23 mouse cellular contexts compared by ENCODE assay signal in genomic region chr5:124253555-124253954, GRCm38 (mm10).
"Had no signal": no experiment of that assay in that cellular context is flagged by ENCODE, and none has a peak within 500 bp of the region (broad histone marks: within the 10 kb centered on the region; RNA-seq: fewer than 3 reads in every experiment).

No protein-coding gene starts in this region.

- ATAC-seq: forebrain, postnatal 0 days; hindbrain, postnatal 0 days; intestine, embryonic 16.5 days had no signal

- H3K27me3 ChIP-seq: heart, embryonic 12.5 days; hindbrain, embryonic 13.5 days; hindbrain, embryonic 15.5 days; kidney, embryonic 15.5 days; limb, embryonic 12.5 days; liver, embryonic 13.5 days had no signal

- H3K27ac ChIP-seq: hindbrain, embryonic 13.5 days; hindbrain, embryonic 15.5 days; hindbrain, postnatal 0 days; kidney, embryonic 15.5 days; kidney, postnatal 0 days; limb, embryonic 10.5 days; limb, embryonic 12.5 days; liver, embryonic 13.5 days had no signal

- DNase-seq: forebrain, postnatal 0 days; gastrocnemius, postnatal 14 days; gastrocnemius, postnatal 36 days; heart, adult 18-20 months; heart, postnatal 10 days; heart, postnatal 36 days; kidney, adult 11 months; kidney, adult 2 months; kidney, adult 9 months; kidney, postnatal 25 days; kidney, postnatal 4 days; liver; liver, embryonic 13.5 days had no signal

- H3K4me2 ChIP-seq: heart, embryonic 12.5 days; hindbrain, embryonic 13.5 days; hindbrain, embryonic 15.5 days; kidney, embryonic 15.5 days; limb, embryonic 12.5 days; liver, embryonic 11.5 days; liver, embryonic 13.5 days had no signal

- H3K4me3 ChIP-seq: heart, embryonic 12.5 days; hindbrain, embryonic 13.5 days; hindbrain, embryonic 15.5 days; kidney, embryonic 15.5 days; limb, embryonic 10.5 days; limb, embryonic 12.5 days; liver, embryonic 13.5 days had no signal

- H3K9me3 ChIP-seq: hindbrain, embryonic 13.5 days; hindbrain, embryonic 15.5 days; kidney, embryonic 15.5 days; limb, embryonic 10.5 days; limb, embryonic 12.5 days; liver, embryonic 13.5 days had no signal

- H3K9ac ChIP-seq: forebrain, postnatal 0 days; heart, embryonic 12.5 days; hindbrain, embryonic 13.5 days; hindbrain, embryonic 15.5 days; kidney, embryonic 15.5 days; limb, embryonic 12.5 days; liver, embryonic 13.5 days had no signal
